Mouse (Mus musculus): Measurements from ENCODE around the gene Specc1. TPM values are rescaled to one million over a fixed set of nuclear protein-coding genes. Genes with fewer than 3 reads are reported as not detected.
A peak's percentile ranks its signal among the peaks of the same experiment; 100 is the strongest.

Specc1 gene
- total RNA-seq, 2 experiments from 2014 or later, result 4.4 to 6.3 TPM

- no peak for DNase-seq (ENCODE audit: low spot score in 2 of 2)
Measured at GRCm38 (mm10) chr11:62240631-62241261, 284.2 kb downstream of the Specc1 start.

- no peak for DNase-seq (ENCODE audit: low spot score in 2 of 2)
Measured at GRCm38 (mm10) chr11:62243871-62244270, 287.3 kb downstream of the Specc1 start.

DNA sequence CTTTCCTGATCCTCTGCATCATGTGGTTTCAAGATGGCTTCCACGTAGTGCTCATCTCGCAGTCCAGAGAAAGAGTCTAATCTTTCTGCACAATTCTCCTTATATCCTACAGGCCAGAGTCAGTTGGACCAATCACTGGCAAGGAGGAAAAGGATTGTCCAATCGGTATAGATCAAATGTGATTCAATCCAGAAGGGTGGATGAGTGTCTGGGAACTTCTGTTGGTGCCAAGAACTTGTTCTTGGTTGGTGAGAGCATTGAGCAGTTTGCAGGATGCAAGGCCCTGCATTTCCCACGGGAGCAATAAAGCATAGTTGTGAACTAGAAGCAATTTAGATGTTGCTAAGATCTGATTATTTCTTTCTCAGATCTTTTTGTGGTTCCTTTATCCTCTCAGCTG, 287.9 kb downstream of the Specc1 start:
- no peak for DNase-seq (ENCODE audit: low spot score in 2 of 2)

- DNase-seq (ENCODE audit: low spot score in 2 of 2), result no peak
Measured at GRCm38 (mm10) chr11:62247759-62248400, 291.3 kb downstream of the Specc1 start.

GRCm38 (mm10) chr11:62248401-62249244, 292.1 kb downstream of the Specc1 start, which contains the start of gene Adora2b:
TSS of gene Adora2b (plus strand) at chr11:62248984.
- DNase-seq (ENCODE audit: low spot score in 2 of 2), result peak; percentile 67 to 68

GRCm38 (mm10) chr11:62249266-62250037, 292.9 kb downstream of the Specc1 start:
- peak; percentile 11 to 27 for DNase-seq (ENCODE audit: low spot score in 2 of 2)

- DNase-seq (ENCODE audit: low spot score in 2 of 2), result no peak
Measured at GRCm38 (mm10) chr11:62251047-62251446, 294.5 kb downstream of the Specc1 start.

DNA sequence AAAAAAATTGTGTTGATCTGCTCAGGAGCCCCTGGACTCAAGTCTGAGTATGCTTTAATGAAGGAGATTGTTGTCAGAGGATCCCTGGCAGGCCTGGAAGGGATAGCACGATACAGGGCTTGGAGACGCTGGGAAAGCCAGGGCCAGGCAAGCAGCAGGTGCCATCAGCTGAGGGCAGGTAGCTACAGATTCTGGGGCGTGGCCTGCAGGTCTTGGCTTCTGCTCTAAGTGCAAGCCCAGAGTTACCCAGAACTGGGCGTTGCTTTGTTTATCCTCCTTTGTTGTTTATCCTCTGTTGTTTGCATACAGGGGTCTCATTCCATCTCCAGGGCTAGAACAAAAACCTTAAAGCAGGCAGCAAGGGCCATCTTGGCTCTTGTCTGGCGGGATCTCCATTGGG, 296.8 kb downstream of the Specc1 start:
- DNase-seq (ENCODE audit: low spot score in 2 of 2), result no peak

GRCm38 (mm10) chr11:62259214-62259613, 302.7 kb downstream of the Specc1 start:
- no peak for DNase-seq (ENCODE audit: low spot score in 2 of 2)

GRCm38 (mm10) chr11:62263599-62263998, 307.0 kb downstream of the Specc1 start:
- DNase-seq (ENCODE audit: low spot score in 2 of 2), result no peak

GRCm38 (mm10) chr11:62264018-62264417, 307.5 kb downstream of the Specc1 start:
- DNase-seq (ENCODE audit: low spot score in 2 of 2), result no peak

- DNase-seq (ENCODE audit: low spot score in 2 of 2), result no peak
Measured at GRCm38 (mm10) chr11:62265642-62266041, 309.1 kb downstream of the Specc1 start.

DNA sequence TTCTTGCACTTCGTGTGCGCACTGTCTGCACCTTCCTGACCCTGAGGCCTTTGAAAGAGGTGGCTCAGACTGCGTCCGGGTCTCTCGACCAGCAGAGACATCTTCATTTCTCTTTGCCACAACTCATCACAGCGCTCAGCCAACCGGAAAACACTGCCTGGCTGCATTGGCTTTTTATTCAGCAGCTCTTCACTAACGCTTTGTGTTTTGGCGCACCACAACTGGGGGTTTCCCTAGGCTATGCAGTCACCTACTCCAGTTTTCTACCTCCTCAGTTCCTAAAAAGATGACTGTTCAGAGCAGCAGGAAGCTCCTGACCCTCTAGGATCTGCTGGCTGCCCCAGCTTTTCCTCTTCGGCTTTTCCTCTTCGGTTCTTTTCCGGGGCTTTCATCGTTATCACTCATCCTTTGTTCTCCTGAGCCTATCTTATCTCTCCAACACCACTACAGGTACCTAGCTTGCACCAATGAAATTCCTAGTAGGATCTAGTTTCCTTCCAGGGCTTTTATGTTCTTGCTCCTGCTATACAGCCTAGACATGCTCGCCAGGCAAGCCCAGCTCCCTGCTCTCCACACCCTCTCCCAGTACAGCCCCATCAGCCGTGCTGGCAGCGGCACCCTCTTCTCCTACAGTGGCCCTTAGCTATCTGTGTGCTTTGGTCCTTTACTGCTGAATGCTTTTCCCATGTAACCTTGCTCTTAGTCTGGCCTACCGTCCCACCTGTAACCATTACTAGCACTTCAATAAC, 310.1 kb downstream of the Specc1 start:
- no peak for DNase-seq (ENCODE audit: low spot score in 2 of 2)

DNA sequence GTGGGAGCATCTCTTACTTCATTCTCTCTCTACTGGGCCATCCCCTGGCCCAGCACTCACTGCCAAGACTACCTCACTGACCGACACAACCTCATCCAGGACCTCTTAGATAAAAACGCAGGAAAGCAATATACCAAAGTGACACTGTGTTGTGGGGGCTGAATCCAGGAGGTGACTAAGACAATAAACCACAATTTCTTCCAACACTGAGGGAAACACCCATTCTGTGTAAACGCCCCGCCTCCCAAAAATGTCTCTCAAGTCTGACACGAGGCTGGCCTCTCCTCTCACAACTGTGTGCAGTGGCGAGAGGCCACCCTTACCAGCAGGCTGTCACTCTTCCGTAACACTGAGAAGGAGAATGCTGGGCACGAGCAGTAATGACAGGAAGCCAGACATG, 311.8 kb downstream of the Specc1 start:
- no peak for DNase-seq (ENCODE audit: low spot score in 2 of 2)

GRCm38 (mm10) chr11:62269097-62269496, 312.5 kb downstream of the Specc1 start:
- DNase-seq (ENCODE audit: low spot score in 2 of 2), result no peak

GRCm38 (mm10) chr11:62270851-62271250, 314.3 kb downstream of the Specc1 start:
- no peak for DNase-seq (ENCODE audit: low spot score in 2 of 2)
